Mouse (Mus musculus): ENCODE results near the gene Tmprss11e.

DNA sequence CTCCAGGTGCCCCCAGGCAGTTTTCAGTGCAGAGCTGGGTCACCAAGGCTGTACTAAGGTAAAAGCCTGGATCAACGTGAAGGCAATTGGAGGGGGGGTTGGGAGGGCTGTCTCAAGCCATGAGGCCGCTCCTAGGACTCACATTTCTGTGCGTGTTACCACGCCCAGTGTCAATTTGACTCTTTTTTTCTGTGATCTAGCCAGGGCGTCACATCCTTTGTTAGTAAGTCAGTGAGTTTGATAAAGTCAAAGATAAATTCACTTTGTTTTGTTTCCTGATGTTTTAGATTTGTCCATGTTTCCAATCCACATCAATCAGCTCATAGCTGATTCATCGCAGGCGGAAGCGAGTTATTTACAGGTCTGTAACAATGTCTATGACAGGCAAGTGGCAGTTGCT is 37.4 kb upstream of the Tmprss11e start:
- TF ChIP-seq EP300 (IDR thresholded peaks at IDR 0.05; ENCODE audit: insufficient read depth, low read depth, low read length), result no peak
- TF ChIP-seq CTCF (IDR thresholded peaks at IDR 0.05), result no peak
- no peak for TF ChIP-seq POLR2A (IDR thresholded peaks at IDR 0.05; ENCODE audit: insufficient read depth, low read depth, low read length)

Measured in heart, adult 2 months (tissue).